Mouse (Mus musculus) midbrain, embryonic 13.5 days (tissue): Measurements from ENCODE around the gene Gm10770. TPM values are rescaled to one million over a fixed set of nuclear protein-coding genes. Genes with fewer than 3 reads are reported as not detected.
"Not testable (repeated sequence)": the region's sequence is repeated elsewhere in the genome, so short reads cannot be mapped to it uniquely, and the experiment has no call there.

Experiments
- ATAC-seq: fragments of 200-750 bp; cut with Nextera tagmentation; 2 replicates; pipeline ENCODE4 v1.8.0; 2017; ENCODE audit warnings: mild to moderate bottlenecking, moderate TSS enrichment, moderate library complexity
- H3K27ac ChIP-seq: fragments of 300-500 bp; sonication (generic); 2 replicates; pipeline ENCODE4 v1.5.1; 2015; ENCODE audit warnings: inconsistent platforms, mild to moderate bottlenecking, moderate library complexity
- H3K27me3 ChIP-seq: fragments of 300-500 bp; sonication (generic); 2 replicates; pipeline ENCODE4 v1.6.1; 2015; ENCODE audit warnings: mild to moderate bottlenecking, inconsistent platforms
- H3K36me3 ChIP-seq: fragments of 300-500 bp; sonication (generic); 2 replicates; pipeline ENCODE4 v1.6.1; 2015; ENCODE audit warnings: mild to moderate bottlenecking, inconsistent platforms
- H3K4me1 ChIP-seq: fragments of 300-500 bp; sonication (generic); replicated peaks from 2 replicates; pipeline ENCODE4 v1.6.1; 2015; ENCODE audit warnings: inconsistent platforms
- H3K4me2 ChIP-seq: fragments of 300-500 bp; sonication (generic); replicated peaks from 2 replicates; pipeline ENCODE4 v1.6.1; 2015; ENCODE audit warnings: moderate library complexity, mild to moderate bottlenecking, inconsistent platforms
- H3K4me3 ChIP-seq: fragments of 300-500 bp; sonication (generic); replicated peaks from 2 replicates; pipeline ENCODE4 v1.5.1; 2015; ENCODE audit warnings: mild to moderate bottlenecking, inconsistent platforms
- H3K9ac ChIP-seq: fragments of 300-500 bp; sonication (generic); replicated peaks from 2 replicates; pipeline ENCODE4 v1.6.1; 2015; ENCODE audit warnings: mild to moderate bottlenecking, inconsistent platforms
- H3K9me3 ChIP-seq: fragments of 300-500 bp; sonication (generic); 2 replicates; pipeline ENCODE4 v1.6.1; 2016; ENCODE audit warnings: mild to moderate bottlenecking, inconsistent platforms
- WGBS: fragments of 180-500 bp; shearing (Covaris S2); methylation state at CpG from one replicate; pipeline ENCODE4 v1.1.7; 2015; 5-methylcytosine and 5-hydroxymethylcytosine counted together
- polyA plus RNA-seq: library from polyadenylated mRNA; unstranded; fragments of >200 nt; fragmentation: Nextera tagmentation; extraction: Ambion mirVana; gene quantifications from 2 replicates; pipeline ENCODE4 v1.2.1, GENCODE M21; 2015

Gm10770 gene
- not detected in 2 replicates for polyA plus RNA-seq

GRCm38 (mm10) chr2:150179579-150179978 is at the start of gene Gm10770:
Gene Gm10770, minus strand, starts transcription at chr2:150179679.
- not testable (repeated sequence) for H3K4me1 ChIP-seq, H3K36me3 ChIP-seq, ATAC-seq, H3K4me3 ChIP-seq, H3K27ac ChIP-seq, H3K9ac ChIP-seq, H3K27me3 ChIP-seq, H3K4me2 ChIP-seq
- whole genome bisulfite sequencing: 88% methylated on average over 4 of the region's 4 CpGs
- peaks cover 15% of the 10 kb centered on the region for H3K9me3 ChIP-seq

GRCm38 (mm10) chr2:150223263-150223662 is 43.8 kb upstream of the Gm10770 start:
- not testable (repeated sequence) for H3K9me3 ChIP-seq, ATAC-seq, H3K4me2 ChIP-seq

GRCm38 (mm10) chr2:150218363-150218725 is 38.9 kb upstream of the Gm10770 start:
- H3K9me3 ChIP-seq, H3K4me1 ChIP-seq, H3K27me3 ChIP-seq, H3K36me3 ChIP-seq: not testable (repeated sequence)
- peak overlapping the region; percentile 53 for H3K4me2 ChIP-seq
- 0 out of 2 replicates have a peak overlapping the region, but pooled peaks have one; percentile 39 for H3K27ac ChIP-seq
- H3K4me3 ChIP-seq: peak overlapping the region; percentile 47
- 23% methylated on average over 4 of the region's 4 CpGs for WGBS
- 0 out of 2 replicates have a peak, but pooled peaks have one; percentile 4 for ATAC-seq
- peak overlapping the region; percentile 59 for H3K9ac ChIP-seq

More at GRCm38 (mm10) chr2:150223263-150223662, 43.8 kb upstream of the Gm10770 start:
- H3K9ac ChIP-seq, H3K36me3 ChIP-seq, H3K4me1 ChIP-seq, H3K27me3 ChIP-seq, H3K4me3 ChIP-seq, H3K27ac ChIP-seq: not testable (repeated sequence)

- H3K36me3 ChIP-seq, H3K4me1 ChIP-seq, H3K27me3 ChIP-seq, H3K9me3 ChIP-seq: not testable (repeated sequence)
- WGBS: 2% methylated on average over 15 of the region's 15 CpGs
- H3K4me2 ChIP-seq: peak within 1 kb of the TSS; percentile 53
- peak; percentile 100 for ATAC-seq
- peak within 1 kb of the TSS; percentile 39; the same call in 1 of the 2 replicates for H3K27ac ChIP-seq
- peak within 1 kb of the TSS; percentile 47 for H3K4me3 ChIP-seq
- H3K9ac ChIP-seq: peak within 1 kb of the TSS; percentile 59
Observed at GRCm38 (mm10) chr2:150217600-150218362, 38.3 kb upstream of the Gm10770 start, which contains the start of gene Zfp937. Gene Zfp937, plus strand, starts transcription at chr2:150218073.

GRCm38 (mm10) chr2:150181570-150181999 is 2.1 kb upstream of the Gm10770 start, which contains the start of gene Gm14139:
Gene Gm14139, plus strand, starts transcription at chr2:150181755.
- WGBS: 83% methylated on average over 7 of the region's 7 CpGs
- H3K27me3 ChIP-seq, H3K9ac ChIP-seq, H3K4me2 ChIP-seq, H3K36me3 ChIP-seq, ATAC-seq, H3K4me3 ChIP-seq, H3K27ac ChIP-seq, H3K4me1 ChIP-seq: not testable (repeated sequence)
- H3K9me3 ChIP-seq: peaks cover 15% of the 10 kb centered on the region

- not testable (repeated sequence) for ATAC-seq, H3K36me3 ChIP-seq, H3K9ac ChIP-seq, H3K4me2 ChIP-seq, H3K4me1 ChIP-seq, H3K27me3 ChIP-seq, H3K27ac ChIP-seq, H3K4me3 ChIP-seq
- peaks cover 15% of the 10 kb centered on the region for H3K9me3 ChIP-seq
Observed at GRCm38 (mm10) chr2:150181046-150181445, 1.6 kb upstream of the Gm10770 start.

- Histone ChIP-seq H3K4me2 (no peak overlapping the region), H3K27ac (no peak overlapping the region), H3K9me3 (peaks cover 15% of the 10 kb centered on the region), H3K9ac (no peak overlapping the region), H3K36me3 (no peaks in the 10 kb centered on the region), H3K4me3 (no peak overlapping the region), H3K27me3 (no peaks in the 10 kb centered on the region), H3K4me1 (no peaks in the 10 kb centered on the region)
- no peak for ATAC-seq
Observed at GRCm38 (mm10) chr2:150173833-150174232, 5.6 kb downstream of the Gm10770 start.

- Histone ChIP-seq H3K36me3 (no peaks in the 10 kb centered on the region), H3K4me2 (no peak overlapping the region), H3K4me1 (no peaks in the 10 kb centered on the region), H3K9me3 (no peaks in the 10 kb centered on the region), H3K9ac (no peak overlapping the region), H3K27me3 (no peaks in the 10 kb centered on the region), H3K4me3 (no peak overlapping the region), H3K27ac (no peak overlapping the region)
- ATAC-seq: no peak
Observed at GRCm38 (mm10) chr2:150166703-150167102, 12.8 kb downstream of the Gm10770 start.

- ATAC-seq: peak; percentile 100
- WGBS: under 1% methylated on average over 13 of the region's 13 CpGs
- peaks cover 15% of the 10 kb centered on the region; the same call in 1 of the 2 replicates for H3K9me3 ChIP-seq
Observed at GRCm38 (mm10) chr2:150136435-150136897, 43.0 kb downstream of the Gm10770 start, which contains the start of gene Zfp120. Gene Zfp120, minus strand, starts transcription at chr2:150136708.

GRCm38 (mm10) chr2:150132773-150133172 is 46.7 kb downstream of the Gm10770 start:
- WGBS: 92% methylated on average over 2 of the region's 2 CpGs

More at GRCm38 (mm10) chr2:150136435-150136897, 43.0 kb downstream of the Gm10770 start, which contains the start of gene Zfp120:
- H3K9ac ChIP-seq: peak within 1 kb of the TSS; percentile 80
- peak within 1 kb of the TSS; percentile 61 for H3K27ac ChIP-seq
- H3K4me1 ChIP-seq: peaks cover 7% of the 10 kb centered on the region
- H3K4me2 ChIP-seq: peak within 1 kb of the TSS; percentile 67
- peak within 1 kb of the TSS; percentile 74 for H3K4me3 ChIP-seq
- no peaks in the 10 kb centered on the region for H3K27me3 ChIP-seq
- H3K36me3 ChIP-seq: peaks cover 23% of the 10 kb centered on the region

GRCm38 (mm10) chr2:150132002-150132401 is 47.5 kb downstream of the Gm10770 start:
- ATAC-seq, H3K27ac ChIP-seq, H3K4me1 ChIP-seq, H3K4me2 ChIP-seq, H3K9ac ChIP-seq, H3K4me3 ChIP-seq, H3K27me3 ChIP-seq: not testable (repeated sequence)
- whole genome bisulfite sequencing: 86% methylated on average over 1 of the region's 1 CpGs
- Histone ChIP-seq H3K36me3 (peaks cover 49% of the 10 kb centered on the region), H3K9me3 (peaks cover 43% of the 10 kb centered on the region)

More at GRCm38 (mm10) chr2:150132773-150133172, 46.7 kb downstream of the Gm10770 start:
- Histone ChIP-seq H3K9me3 (peaks cover 40% of the 10 kb centered on the region), H3K36me3 (peaks cover 48% of the 10 kb centered on the region), H3K4me3 (no peak overlapping the region), H3K27ac (no peak overlapping the region), H3K9ac (no peak overlapping the region), H3K27me3 (no peaks in the 10 kb centered on the region), H3K4me1 (peaks cover 7% of the 10 kb centered on the region), H3K4me2 (no peak overlapping the region)
- no peak for ATAC-seq
